Mouse (Mus musculus): ENCODE measurements around the gene Slc44a5.

GRCm38 (mm10) chr3:154210431-154211055, 237.3 kb downstream of the Slc44a5 start:
- no peak for TF ChIP-seq CTCF (IDR thresholded peaks at IDR 0.05; ENCODE audit: insufficient read depth, low read length)
- TF ChIP-seq POLR2A (IDR thresholded peaks at IDR 0.05; ENCODE audit: borderline replicate concordance, extremely low read depth, low read depth, low read length) = no peak
